Mouse (Mus musculus): ENCODE data around the gene Sult5a1. TPM values are rescaled to one million over a fixed set of nuclear protein-coding genes. Genes with fewer than 3 reads are reported as not detected.

Sult5a1 gene
- polyA plus RNA-seq, 1 experiment, result 0.10 TPM

GRCm38 (mm10) chr8:123117744-123118143, 40.4 kb downstream of the Sult5a1 start:
- Histone ChIP-seq H3K4me3 (ENCODE audit: insufficient read depth, low read length) (peak overlapping the region; percentile 54), H3K27ac (ENCODE audit: insufficient read depth, low read length) (no peak overlapping the region), H3K4me1 (ENCODE audit: control insufficient read depth, insufficient read depth, low read length) (peaks cover 2% of the 10 kb centered on the region; the same call in 1 of the 2 replicates)
- no peak for TF ChIP-seq CTCF (IDR thresholded peaks at IDR 0.05; ENCODE audit: extremely low read depth, insufficient read depth, low read length)
- TF ChIP-seq POLR2A (IDR thresholded peaks at IDR 0.05; ENCODE audit: extremely low read depth, insufficient read depth, low read length), result no peak

- Histone ChIP-seq H3K27ac (ENCODE audit: insufficient read depth, low read length) (no peak within 1 kb of the TSS), H3K4me3 (ENCODE audit: insufficient read depth, low read length) (peak within 1 kb of the TSS; percentile 54), H3K4me1 (ENCODE audit: control insufficient read depth, insufficient read depth, low read length) (peaks cover under 1% of the 10 kb centered on the region; the same call in 1 of the 2 replicates)
- TF ChIP-seq POLR2A (IDR thresholded peaks at IDR 0.05; ENCODE audit: extremely low read depth, insufficient read depth, low read length), result no peak
- TF ChIP-seq CTCF (IDR thresholded peaks at IDR 0.05; ENCODE audit: extremely low read depth, insufficient read depth, low read length), result no peak
Observed at GRCm38 (mm10) chr8:123117127-123117731, 40.9 kb downstream of the Sult5a1 start, which contains the start of gene Cpne7. TSS of gene Cpne7 (plus strand) at chr8:123117374.

- no peak overlapping the region for H3K4me3 ChIP-seq (ENCODE audit: insufficient read depth, low read length)
- H3K27ac ChIP-seq (ENCODE audit: insufficient read depth, low read length), result no peak overlapping the region
- H3K4me1 ChIP-seq (ENCODE audit: control insufficient read depth, insufficient read depth, low read length), result no peaks in the 10 kb centered on the region
- TF ChIP-seq POLR2A (IDR thresholded peaks at IDR 0.05; ENCODE audit: extremely low read depth, insufficient read depth, low read length), result no peak
- no peak for TF ChIP-seq CTCF (IDR thresholded peaks at IDR 0.05; ENCODE audit: extremely low read depth, insufficient read depth, low read length)
Observed at GRCm38 (mm10) chr8:123114644-123115043, 43.5 kb downstream of the Sult5a1 start.

- Histone ChIP-seq H3K4me1 (ENCODE audit: control insufficient read depth, insufficient read depth, low read length) (no peaks in the 10 kb centered on the region), H3K27ac (ENCODE audit: insufficient read depth, low read length) (no peak overlapping the region), H3K4me3 (ENCODE audit: insufficient read depth, low read length) (no peak overlapping the region)
- TF ChIP-seq POLR2A (IDR thresholded peaks at IDR 0.05; ENCODE audit: extremely low read depth, insufficient read depth, low read length), result no peak
- TF ChIP-seq CTCF (IDR thresholded peaks at IDR 0.05; ENCODE audit: extremely low read depth, insufficient read depth, low read length), result no peak
Observed at GRCm38 (mm10) chr8:123113908-123114469, 44.1 kb downstream of the Sult5a1 start.

- Histone ChIP-seq H3K27ac (ENCODE audit: insufficient read depth, low read length) (no peak overlapping the region), H3K4me1 (ENCODE audit: control insufficient read depth, insufficient read depth, low read length) (no peaks in the 10 kb centered on the region), H3K4me3 (ENCODE audit: insufficient read depth, low read length) (no peak overlapping the region)
- no peak for TF ChIP-seq CTCF (IDR thresholded peaks at IDR 0.05; ENCODE audit: extremely low read depth, insufficient read depth, low read length)
- TF ChIP-seq POLR2A (IDR thresholded peaks at IDR 0.05; ENCODE audit: extremely low read depth, insufficient read depth, low read length), result no peak
Observed at GRCm38 (mm10) chr8:123112892-123113291, 45.2 kb downstream of the Sult5a1 start.

- Histone ChIP-seq H3K27ac (ENCODE audit: insufficient read depth, low read length) (no peak overlapping the region), H3K4me3 (ENCODE audit: insufficient read depth, low read length) (no peak overlapping the region), H3K4me1 (ENCODE audit: control insufficient read depth, insufficient read depth, low read length) (no peaks in the 10 kb centered on the region)
- TF ChIP-seq CTCF (IDR thresholded peaks at IDR 0.05; ENCODE audit: extremely low read depth, insufficient read depth, low read length) (peak; percentile 66), POLR2A (IDR thresholded peaks at IDR 0.05; ENCODE audit: extremely low read depth, insufficient read depth, low read length) (no peak)
Observed at GRCm38 (mm10) chr8:123110649-123111048, 47.5 kb downstream of the Sult5a1 start.

- Histone ChIP-seq H3K4me3 (ENCODE audit: insufficient read depth, low read length) (no peak overlapping the region), H3K4me1 (ENCODE audit: control insufficient read depth, insufficient read depth, low read length) (no peaks in the 10 kb centered on the region), H3K27ac (ENCODE audit: insufficient read depth, low read length) (no peak overlapping the region)
- TF ChIP-seq POLR2A (IDR thresholded peaks at IDR 0.05; ENCODE audit: extremely low read depth, insufficient read depth, low read length), result no peak
- no peak for TF ChIP-seq CTCF (IDR thresholded peaks at IDR 0.05; ENCODE audit: extremely low read depth, insufficient read depth, low read length)
Observed at GRCm38 (mm10) chr8:123108953-123109352, 49.2 kb downstream of the Sult5a1 start.

- Histone ChIP-seq H3K4me3 (ENCODE audit: insufficient read depth, low read length) (no peak overlapping the region), H3K4me1 (ENCODE audit: control insufficient read depth, insufficient read depth, low read length) (peaks cover 3% of the 10 kb centered on the region; the same call in 1 of the 2 replicates), H3K27ac (ENCODE audit: insufficient read depth, low read length) (no peak overlapping the region)
- TF ChIP-seq CTCF (IDR thresholded peaks at IDR 0.05; ENCODE audit: extremely low read depth, insufficient read depth, low read length) (no peak), POLR2A (IDR thresholded peaks at IDR 0.05; ENCODE audit: extremely low read depth, insufficient read depth, low read length) (no peak)
Observed at GRCm38 (mm10) chr8:123108010-123108409, 50.1 kb downstream of the Sult5a1 start.

- TF ChIP-seq CTCF (IDR thresholded peaks at IDR 0.05; ENCODE audit: extremely low read depth, insufficient read depth, low read length), result no peak
- TF ChIP-seq POLR2A (IDR thresholded peaks at IDR 0.05; ENCODE audit: extremely low read depth, insufficient read depth, low read length), result no peak
- Histone ChIP-seq H3K4me3 (ENCODE audit: insufficient read depth, low read length) (no peak overlapping the region), H3K27ac (ENCODE audit: insufficient read depth, low read length) (no peak overlapping the region), H3K4me1 (ENCODE audit: control insufficient read depth, insufficient read depth, low read length) (peaks cover 3% of the 10 kb centered on the region; the same call in 1 of the 2 replicates)
Observed at GRCm38 (mm10) chr8:123106531-123106930, 51.6 kb downstream of the Sult5a1 start.
